Mouse (Mus musculus) right cerebral cortex, postnatal 14 days (tissue): ENCODE measurements around the gene AI854703.

ENCODE experiments used
- DNase-seq: peaks from one replicate; pipeline ENCODE4 v3.0.0; 2022

Gene AI854703

GRCm38 (mm10) chr6:48665471-48665870, 38.9 kb downstream of the AI854703 start:
- no peak for DNase-seq

GRCm38 (mm10) chr6:48666159-48666586, 39.6 kb downstream of the AI854703 start:
- DNase-seq, result no peak

- no peak for DNase-seq
Observed at GRCm38 (mm10) chr6:48668022-48668421, 41.5 kb downstream of the AI854703 start.

GRCm38 (mm10) chr6:48669446-48669969, 42.9 kb downstream of the AI854703 start:
- DNase-seq, result no peak

GRCm38 (mm10) chr6:48674291-48675058, 47.9 kb downstream of the AI854703 start:
- DNase-seq, result no peak

GRCm38 (mm10) chr6:48675400-48675930, 48.9 kb downstream of the AI854703 start:
- DNase-seq, result no peak

- DNase-seq, result no peak
Observed at GRCm38 (mm10) chr6:48675931-48676859, 49.6 kb downstream of the AI854703 start, which contains the start of gene Gimap9. Gimap9 (plus strand) TSS chr6:48676129.

- no peak for DNase-seq
Observed at GRCm38 (mm10) chr6:48676860-48677415, 50.4 kb downstream of the AI854703 start.

GRCm38 (mm10) chr6:48677492-48678345, 51.2 kb downstream of the AI854703 start:
- DNase-seq, result no peak

GRCm38 (mm10) chr6:48678391-48678790, 51.8 kb downstream of the AI854703 start:
- DNase-seq, result no peak

- DNase-seq, result no peak
Observed at GRCm38 (mm10) chr6:48679701-48680100, 53.1 kb downstream of the AI854703 start.

- DNase-seq, result no peak
Observed at GRCm38 (mm10) chr6:48680421-48680820, 53.9 kb downstream of the AI854703 start.

GRCm38 (mm10) chr6:48681472-48682090, 55.0 kb downstream of the AI854703 start:
- no peak for DNase-seq

- no peak for DNase-seq
Observed at GRCm38 (mm10) chr6:48682271-48682670, 55.7 kb downstream of the AI854703 start.
